Mouse (Mus musculus) kidney, postnatal 14 days (tissue): ENCODE measurements around the gene Chrnd.

ENCODE experiments used
- DNase-seq: peaks from one replicate; pipeline ENCODE4 v3.0.0; 2022; ENCODE audit warnings: mixed read lengths

The Chrnd gene

DNA sequence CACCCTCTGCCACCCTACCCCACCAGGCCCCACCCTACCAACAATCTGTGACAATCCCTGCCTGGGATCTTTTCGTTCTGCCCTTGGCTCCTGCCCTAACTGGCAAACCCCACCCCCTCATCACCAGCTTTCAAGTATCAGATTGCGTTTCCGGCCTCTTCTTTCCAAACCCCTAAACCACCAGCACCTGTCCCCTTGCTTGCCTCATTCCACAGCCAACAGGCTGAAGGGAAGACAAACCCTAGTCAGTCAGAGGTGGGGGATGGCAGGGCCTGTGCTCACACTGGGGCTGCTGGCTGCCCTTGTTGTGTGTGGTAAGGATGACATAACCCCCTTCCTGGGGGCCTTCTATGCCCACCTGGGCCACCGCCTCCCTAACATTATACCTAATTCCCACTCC, at the start of gene Chrnd:
Gene Chrnd, plus strand, starts transcription at position 179 of the 400 bp plus-strand sequence.
- DNase-seq, result no peak

DNA sequence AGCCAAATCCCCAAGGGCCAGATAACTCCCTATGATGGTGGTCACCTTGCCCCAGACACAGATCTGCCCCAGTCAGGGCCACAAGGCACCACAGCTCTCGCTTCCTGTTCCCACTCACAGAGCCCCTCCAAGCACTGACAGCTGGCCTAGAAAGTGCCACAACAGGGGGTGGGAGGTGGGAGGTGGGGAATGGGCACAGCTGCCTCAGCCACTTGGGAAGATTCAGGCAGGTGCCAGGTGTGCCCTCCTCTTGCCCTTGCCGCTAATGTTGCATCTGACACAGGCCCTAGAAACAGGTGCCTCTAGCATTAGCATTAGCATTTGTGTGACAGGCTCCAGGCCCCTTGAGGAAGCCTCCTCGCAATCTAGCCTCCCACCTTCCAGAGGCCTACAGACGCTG, 48.9 kb upstream of the Chrnd start:
- no peak for DNase-seq

DNA sequence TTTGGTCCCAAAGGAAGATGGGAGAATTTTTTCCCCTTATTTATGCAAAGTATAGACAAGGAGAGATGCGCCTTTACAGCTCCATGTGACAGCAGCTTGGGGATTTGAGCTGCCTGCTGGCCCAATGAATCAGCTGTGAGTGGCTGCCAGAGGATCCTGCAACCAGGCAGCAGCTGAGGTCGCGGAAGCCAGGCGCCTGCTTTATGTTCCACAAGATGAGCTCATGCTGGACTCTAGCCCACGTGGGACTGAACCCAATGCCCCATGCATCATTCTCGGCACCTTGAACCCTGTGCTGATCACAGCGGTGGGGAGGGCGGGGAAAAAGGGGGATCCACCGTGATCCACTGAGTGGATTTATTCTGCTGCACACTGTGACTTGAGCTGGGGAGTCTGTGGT, 48.0 kb upstream of the Chrnd start:
- no peak for DNase-seq

DNA sequence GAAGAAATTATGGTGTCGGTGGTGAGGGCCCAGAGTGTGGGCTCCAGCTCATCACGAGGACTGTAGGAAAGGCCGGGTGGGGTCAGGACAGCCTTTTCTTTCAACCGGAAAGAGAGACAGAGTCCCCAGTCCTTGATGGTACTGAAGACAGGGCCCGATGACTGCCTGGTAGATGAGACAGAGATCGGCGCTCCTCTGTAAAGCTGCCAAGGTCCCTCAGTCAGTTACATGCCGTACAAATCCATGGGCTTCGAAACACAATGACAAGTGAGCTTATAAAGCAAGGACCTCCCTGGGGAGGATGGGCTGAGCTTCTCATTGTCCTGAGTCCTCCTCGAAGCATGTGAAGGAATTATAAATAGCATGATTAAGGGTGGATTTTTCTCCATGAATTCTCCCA, 47.3 kb upstream of the Chrnd start:
- no peak for DNase-seq

DNA sequence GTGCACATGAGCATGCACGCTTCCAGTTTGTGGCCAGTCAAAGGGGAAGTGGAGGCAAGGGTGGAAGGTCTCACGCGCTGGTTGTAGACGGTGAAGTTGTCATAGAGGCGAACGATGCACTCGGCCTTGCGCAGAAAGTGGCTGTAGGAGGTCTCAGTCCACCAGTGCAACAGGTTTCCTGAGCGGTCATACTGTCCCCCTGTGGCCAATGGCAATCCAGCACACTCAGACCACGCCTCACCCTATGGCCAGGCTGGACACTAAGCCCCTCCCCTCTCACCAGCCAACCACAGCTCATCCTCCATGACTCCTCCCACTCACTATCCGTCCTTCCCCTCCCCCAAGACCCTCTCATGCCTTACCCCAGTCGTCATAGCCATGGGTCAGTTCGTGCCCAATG, 41.0 kb upstream of the Chrnd start:
- no peak for DNase-seq

DNA sequence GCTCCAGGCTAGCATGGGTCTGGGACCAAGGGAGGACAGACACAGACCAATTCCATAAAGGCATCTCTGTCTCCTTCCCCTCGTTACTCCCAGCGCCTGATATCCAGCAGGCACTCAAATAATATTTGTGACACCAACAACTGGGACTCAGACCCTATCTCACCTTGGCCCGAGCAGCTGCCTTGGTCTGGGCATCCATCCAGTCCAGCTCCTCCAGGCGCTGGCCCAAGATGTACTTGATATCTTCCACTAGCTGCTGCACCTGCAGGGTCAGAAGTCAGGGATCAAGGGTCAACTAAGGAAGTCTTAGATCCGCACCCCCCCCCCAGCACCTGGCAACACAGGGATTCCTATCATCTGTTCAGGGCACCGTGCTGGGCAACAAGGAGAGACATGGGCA, 39.1 kb upstream of the Chrnd start:
- no peak for DNase-seq

DNA sequence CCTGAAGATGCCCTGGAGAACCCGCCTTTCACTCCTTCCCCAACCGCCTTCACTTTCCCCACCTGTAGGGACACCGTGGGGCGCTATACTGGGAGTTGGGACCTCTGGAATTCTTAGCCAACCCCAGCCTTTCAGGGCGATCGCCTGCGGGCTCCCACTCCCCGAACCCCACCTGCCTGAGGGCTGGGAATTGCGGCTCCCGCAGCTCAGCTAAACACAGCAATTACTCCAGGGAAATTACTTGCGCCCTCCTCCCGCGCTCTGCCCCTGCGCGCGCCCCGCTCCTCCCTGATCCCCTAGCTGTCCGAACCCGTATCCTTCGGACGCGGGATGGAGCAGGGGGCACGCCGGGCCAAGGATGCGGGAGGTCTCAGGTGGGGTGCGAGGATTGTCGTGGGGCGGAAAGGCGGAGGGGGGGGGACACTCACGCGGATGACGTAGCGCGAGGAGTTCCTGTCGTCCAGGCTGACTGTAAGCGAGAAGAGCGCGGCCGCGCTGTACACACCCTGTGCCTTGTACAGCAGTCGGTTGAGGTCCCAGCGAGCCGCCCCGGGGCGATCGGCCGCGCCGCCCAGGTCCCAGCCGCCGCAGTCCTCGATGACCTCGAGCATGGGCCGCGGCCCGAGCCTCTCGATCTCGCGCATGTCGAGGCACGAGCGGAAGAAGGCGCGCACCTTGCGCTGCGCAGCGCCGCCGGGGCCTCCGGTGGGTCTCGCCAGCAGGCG, 36.5 kb upstream of the Chrnd start:
- no peak for DNase-seq

DNA sequence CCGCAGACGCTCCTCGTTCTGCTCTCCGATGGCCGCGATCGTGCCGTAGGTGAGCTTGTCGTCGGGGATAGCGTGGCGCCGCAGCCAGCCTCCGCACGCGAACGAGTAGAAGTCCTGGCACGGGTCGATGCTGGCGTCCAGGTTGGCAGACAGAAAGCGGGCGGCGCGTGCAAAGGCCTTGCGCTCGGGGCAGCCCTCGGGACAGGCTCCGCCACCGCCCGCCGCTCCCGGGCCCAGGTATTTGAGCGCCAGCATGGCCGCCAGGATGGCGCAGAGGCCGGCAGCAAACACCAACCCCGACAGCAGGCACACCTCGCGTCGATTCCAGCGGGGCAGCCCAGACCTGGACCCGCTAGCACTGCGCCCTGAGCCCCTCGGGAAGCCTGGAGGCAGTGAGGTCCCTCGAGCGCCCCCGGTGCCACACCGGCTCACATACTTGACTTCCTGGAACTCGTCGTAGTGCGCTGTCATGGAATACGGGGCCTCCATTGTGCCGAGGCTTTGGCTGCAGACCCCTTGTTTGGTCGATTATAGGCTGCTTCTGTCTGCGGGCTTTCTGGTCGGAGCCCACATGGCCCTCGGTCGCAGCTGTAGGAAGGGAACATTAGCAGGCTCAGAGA, 35.8 kb upstream of the Chrnd start:
- no peak for DNase-seq

DNA sequence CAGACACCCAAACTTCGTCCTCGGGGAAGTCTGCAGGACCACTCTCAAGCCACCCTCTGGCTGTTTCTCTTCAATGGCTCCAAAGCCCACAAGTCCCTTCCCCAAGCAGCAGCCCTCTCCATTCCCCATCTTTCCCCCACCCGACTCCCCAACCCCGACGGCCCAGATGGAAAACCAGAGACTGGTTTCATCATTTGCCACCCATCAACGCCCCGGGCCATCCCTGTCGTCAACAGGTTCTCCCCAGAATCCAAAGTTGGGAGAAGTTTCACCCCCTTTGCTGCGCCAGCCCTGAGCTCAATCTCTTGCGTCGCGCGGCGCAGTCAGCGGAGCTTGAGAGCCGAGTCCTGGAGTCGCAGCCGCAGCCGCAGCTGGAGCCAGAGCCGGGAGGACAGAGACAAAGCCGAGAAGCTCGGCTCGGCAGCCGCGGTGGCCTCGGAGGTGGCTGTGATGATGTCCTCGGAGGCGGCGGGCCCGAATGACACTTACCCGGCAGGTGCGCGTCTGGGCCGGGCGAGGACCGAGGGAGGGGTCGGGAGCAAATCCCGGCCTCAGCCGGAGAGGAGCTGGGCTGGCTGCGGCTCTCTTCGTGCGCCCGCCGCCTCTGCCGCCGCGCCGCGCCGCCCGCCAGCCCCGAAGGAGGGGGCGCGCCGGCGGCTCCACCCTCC, 34.7 kb upstream of the Chrnd start:
- DNase-seq, result no peak

DNA sequence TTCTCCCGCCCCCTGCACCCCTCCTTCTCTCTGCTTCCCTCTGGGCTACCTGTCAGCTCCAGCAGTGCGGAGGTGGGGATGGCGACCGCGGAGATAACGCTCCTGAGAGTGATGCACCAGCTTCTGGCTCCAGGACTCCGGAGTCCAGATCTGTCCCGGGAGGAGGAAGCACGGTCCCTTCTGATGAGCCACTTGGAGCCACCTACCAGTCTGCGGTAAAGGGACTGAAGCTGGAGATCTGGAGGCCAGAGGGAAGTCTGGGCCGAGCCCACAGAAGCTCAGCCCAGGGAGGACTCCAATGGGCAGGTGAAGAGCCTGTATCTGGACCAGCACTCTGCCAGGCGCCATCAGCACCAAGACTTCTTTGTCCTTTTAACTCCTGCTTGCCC, 34.2 kb upstream of the Chrnd start, which contains the start of gene Ecel1:
Gene Ecel1, minus strand, starts transcription at position 323 of the 389 bp plus-strand sequence.
- DNase-seq, result no peak

DNA sequence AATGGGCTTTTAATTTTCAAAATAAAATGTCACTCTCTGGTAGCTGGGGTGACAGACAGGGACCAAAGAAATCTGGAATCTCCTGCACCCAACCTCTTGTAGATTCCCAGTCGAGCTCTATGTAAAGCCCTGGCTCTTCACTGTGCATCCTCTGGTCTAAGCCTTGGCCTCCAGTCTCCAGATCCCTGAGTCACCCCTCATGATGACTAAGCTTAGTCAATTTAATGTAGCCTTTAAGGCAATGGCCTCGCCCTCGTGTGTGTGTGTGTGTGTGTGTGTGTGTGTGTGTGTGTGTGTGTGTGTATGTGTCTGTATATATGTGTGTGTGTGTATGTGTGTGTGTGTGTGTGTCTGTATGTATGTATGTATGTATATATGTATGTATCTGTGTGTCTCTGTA, 31.0 kb upstream of the Chrnd start:
- no peak for DNase-seq

DNA sequence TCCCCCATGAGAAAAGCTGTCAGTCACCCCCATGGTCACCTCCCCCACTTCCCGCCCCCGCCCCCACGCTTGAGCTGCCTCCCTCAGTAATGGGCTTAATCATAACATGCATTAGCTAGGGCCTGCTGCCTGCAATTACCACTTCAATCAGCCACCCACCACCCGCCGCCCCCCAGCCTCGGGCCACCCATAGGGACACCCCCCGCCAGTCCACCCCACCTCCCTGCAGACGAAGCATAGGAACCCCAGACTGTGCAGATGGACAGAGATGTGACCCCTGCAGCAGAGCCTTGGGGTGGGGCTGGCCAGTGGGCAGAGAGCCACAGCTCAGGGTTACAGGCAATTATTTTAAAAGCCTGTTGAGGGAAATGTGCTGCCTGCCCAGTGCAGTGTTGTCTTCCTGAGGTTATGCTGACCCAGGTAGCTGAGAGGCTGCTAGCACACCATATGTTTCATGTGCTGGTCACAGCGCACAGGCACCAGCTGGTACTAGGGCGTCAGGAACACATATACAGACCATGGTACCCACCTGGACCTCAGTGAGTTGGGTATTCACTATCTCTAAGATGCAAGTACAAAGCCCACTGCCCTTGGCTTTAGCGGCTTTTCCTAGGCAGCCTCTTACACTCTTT, 26.1 kb upstream of the Chrnd start:
- DNase-seq, result no peak

DNA sequence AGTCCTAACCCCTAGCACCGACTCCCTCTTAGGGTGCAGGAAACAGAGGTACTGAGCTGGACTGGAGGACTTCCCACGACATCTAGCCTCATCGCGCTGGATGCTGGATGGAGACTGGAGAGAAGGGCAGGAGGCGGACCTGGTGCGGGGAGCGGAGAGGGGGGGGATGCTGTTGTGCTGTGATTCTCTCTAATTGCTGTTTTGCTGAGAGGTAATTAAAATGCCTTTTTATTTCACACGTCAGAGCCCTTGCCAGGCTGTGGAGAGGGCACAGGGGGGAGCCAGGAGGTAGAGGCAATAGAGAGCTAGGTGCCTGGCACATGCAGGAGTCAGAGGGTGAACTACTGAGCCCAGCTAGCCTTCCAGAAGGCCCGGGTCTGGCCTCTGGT, 25.6 kb upstream of the Chrnd start:
- DNase-seq, result no peak

DNA sequence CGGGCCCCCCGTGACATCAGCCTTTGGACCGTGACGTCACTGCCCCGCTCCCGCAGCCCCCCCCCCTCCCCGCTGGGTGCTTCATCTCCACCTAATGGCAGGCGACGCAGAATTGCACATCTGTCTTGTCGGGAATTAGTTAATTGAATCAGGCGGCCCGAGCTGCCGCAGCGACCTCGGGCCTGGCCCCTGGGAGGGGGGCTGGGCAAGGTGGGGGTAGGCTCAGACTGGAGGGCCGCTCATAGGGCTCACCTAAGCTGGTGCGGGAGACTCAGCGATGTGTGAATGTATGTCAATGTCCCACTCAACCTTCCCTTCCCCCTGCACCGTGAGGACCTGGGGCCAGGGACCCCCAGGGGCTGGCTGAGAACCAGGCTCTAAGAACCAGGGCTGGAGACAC, 19.9 kb upstream of the Chrnd start:
- no peak for DNase-seq

DNA sequence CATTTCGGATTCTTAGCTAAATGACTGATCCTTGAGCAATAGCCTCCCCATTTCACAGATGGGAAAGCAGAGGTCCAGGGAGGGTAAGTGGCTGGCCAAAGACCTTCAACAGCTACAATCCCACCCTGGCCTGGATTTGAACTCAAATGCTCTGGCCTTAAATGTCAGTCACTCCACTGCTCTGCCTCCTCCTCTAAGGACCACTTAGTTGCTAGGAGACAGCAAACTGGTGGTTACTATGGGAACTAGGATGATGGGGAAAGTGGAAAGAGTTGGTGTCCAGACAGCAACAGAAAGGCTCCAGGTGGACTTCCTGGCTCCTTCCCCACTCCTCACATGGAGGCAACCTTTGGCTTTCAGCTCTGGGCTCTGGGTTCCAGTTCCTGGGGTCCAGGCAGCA, 19.1 kb upstream of the Chrnd start:
- DNase-seq, result no peak

DNA sequence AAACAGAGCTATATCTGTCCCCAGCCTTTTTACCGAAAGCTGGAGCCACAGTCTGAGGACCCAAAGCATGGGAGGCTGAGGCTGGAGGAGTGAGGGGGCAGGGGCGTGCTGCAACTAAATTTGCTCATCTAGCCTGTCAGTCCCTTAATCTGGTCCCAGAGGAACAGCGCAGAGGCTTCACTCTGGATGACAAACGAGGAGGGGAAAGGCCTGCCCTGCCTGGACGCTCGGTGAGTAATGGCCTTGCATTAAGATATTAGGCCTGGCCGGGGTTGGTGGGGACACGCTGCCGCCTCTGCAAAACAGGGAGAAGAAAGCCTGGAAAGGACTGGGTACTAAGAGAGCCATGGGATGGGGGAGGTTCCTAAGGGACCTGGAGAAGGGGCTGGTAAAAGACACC, 18.1 kb upstream of the Chrnd start:
- no peak for DNase-seq

DNA sequence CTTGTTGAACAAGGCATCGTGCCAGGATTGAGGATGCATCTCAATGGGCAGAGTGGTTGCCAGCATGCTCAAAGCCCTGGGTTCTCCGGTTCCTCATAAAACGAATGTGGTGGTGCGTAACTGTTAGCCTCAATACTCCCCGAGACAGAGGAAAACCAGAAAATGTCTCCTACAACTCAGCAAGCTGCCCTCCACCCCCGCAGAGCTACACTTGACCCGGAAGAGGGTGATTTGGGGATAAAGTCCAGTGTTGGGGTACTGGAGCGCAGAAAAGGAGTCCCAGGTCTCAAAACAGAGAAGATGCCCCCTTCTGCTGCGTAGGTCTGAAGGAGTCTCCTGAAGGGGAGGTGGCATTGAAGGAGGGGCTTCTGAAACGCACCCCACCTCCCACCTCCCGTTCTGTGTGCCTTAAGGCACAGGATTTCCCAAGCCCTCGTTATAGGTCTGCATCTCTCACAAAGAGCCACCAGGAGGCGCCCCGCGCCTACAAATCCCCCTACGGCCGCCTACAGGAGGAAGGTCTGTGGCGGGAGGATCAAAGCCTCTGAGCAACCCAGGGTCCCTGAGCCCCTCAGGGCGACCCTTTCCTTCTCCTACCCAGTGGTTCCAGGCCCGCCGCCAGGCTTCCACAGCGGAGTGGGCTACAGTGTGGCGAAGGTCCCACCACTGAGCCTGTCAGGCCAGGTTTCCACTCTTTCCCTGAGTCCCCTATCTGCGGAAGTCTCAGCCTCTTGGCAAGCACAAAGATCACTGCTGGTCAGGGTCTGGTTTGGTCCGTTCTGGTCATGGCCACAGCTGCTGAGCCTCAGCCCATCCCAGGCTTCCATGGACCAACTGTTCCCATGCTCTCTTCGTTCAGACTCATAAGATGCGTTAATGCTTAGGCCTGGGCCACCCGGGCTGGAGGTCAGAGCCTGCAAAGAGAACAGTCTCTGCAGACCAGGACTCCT, 16.1 kb upstream of the Chrnd start:
- peak; percentile 79 for DNase-seq

DNA sequence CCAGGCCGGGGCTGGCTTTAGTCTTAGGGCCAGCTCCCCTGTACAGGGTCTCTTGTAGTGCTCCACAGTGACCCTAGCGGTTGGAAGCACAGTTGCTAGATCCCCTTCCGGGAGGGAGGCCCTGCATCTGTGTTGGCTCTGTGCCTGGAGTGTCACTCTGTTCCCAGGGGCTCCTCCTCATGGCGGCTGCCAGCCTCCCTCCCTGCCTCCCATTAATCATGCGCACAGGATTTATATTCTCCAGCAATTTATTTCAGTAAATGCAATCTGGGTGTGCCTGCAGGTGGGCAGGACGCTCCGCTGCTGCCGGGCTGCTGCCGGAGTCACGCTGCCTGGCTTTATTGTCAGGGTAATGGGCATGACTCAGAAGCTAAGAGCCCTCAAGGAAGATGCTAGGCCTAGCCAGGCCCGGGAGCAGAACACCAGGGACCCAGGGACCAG, 14.5 kb upstream of the Chrnd start:
- peak; percentile 66 for DNase-seq

DNA sequence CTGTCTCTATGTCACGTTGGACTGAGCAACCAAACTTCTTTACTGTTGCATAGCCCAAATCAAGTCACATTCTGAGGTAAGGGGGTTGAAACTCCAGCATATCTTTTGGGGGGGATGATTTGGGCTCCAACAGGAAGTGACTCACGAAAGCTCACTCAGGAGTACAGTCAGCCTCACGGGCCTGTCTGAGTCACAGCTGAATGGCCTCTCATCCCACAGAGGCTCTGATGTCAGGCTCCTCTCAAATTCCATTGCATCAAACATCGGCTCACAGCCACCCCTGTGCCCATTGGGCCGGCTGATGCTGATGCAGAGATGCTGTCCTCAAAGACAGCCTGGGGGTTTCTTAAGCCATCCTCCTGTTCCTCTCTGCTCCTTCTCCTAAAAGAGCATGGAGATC, 9.5 kb upstream of the Chrnd start:
- DNase-seq, result no peak

DNA sequence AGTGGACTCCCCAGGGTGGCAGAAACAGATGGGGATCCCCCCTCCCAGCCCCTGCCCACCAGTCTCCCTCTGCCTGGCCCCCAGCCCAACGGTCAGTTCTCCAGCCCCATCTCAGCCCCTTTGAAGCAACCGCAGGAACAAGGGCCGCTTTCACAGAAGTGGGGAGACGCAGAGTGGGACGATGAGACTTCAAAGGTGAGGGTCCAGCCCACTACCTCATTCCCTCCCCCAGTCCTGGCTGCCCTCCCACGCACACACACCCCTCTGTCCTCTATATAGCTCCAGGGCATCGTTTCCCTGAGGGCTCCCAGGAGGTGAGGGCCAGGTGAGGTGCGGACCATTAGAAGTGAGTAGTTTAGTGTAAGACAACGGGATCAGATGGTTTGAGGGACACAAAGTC, 7.4 kb upstream of the Chrnd start, which contains the start of gene Prss56:
Gene Prss56, plus strand, starts transcription at position 301 of the 400 bp plus-strand sequence.
- no peak for DNase-seq

DNA sequence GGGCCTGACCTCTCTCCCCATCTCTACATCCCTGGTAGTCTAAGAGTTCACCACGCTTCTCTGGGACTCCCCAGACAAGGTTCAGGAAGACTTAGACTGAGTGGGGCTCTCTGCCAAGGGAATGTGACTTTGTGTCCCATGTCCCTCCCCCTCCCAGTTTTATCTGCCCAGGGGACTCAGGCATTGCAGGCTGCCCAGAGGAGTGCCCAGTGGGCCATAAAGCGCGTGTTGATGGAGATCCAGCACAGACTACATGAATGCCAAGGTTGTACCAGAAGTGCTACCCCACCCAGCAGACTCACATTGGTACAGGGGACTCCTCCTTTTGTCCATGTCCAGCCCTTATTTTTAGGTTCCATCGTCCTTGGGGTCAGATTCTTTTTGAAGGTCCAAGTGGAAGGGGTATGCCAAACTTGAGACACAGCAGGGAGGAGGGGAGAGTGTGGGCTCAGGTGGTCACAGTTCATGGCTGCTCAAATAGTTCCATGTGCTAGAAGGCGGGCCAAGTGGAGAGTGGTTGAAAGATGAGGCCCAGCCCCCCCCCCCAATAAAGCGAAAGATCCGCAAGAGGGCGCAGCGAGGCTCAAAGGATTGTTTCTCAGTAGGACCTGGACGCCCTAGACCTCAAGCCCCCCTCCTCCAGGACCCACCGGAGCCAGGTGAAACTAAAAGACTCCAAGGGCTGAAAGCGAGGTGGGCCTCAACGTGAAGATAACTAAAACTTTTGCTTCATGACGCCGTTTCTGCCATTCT, 6.2 kb upstream of the Chrnd start:
- no peak for DNase-seq

DNA sequence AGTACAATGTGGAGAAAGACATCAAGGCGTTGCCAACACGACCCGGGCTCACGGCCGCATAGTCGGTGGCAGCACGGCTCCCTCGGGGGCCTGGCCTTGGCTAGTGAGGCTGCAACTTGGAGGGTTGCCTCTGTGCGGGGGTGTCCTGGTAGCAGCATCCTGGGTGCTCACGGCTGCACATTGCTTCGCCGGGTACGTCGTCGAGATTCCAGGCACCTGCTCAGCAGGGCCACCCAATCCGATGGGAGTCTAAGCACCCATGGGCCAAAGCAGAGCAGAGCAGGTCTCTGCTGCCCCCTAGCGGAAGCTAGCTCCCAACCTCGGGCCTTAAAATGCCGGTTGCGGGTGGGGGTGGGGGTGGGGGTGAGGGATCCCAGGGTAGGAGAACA, 5.7 kb upstream of the Chrnd start:
- peak; percentile 78 for DNase-seq
